14 mouse cellular contexts compared by ENCODE assay signal in the genomic region with DNA sequence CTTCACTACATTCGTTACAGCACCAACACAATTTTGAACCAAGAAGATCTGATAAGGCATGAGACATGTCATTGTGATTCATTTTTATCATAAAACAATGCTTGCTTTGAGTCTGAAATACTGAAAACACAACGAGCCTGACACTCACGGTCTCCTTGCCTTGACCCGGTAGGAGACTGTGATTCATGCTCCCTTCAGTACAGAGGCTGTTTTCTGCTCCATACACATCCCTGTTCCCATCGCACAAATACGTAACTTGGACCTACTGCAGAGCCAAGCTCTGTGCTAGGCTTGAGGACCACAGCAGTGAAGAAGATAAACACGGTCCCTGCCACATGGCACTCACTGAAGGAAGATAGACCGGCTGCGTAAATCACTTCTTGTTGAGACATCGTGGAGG.
"Had no signal": no experiment of that assay in that cellular context is flagged by ENCODE, and none has a peak within 500 bp of the region (broad histone marks: within the 10 kb centered on the region; RNA-seq: fewer than 3 reads in every experiment).

No protein-coding gene starts in this region.

- H3K36me3 ChIP-seq: midbrain, embryonic 10.5 days; midbrain, embryonic 12.5 days; neural tube, embryonic 12.5 days; stomach, embryonic 15.5 days had no signal

- H3K27ac ChIP-seq: midbrain, embryonic 10.5 days; midbrain, embryonic 12.5 days; neural tube, embryonic 12.5 days; stomach, embryonic 15.5 days; stomach, postnatal 0 days had no signal

- H3K4me1 ChIP-seq: midbrain, embryonic 10.5 days; midbrain, embryonic 12.5 days; neural tube, embryonic 12.5 days; stomach, embryonic 15.5 days had no signal

- H3K4me2 ChIP-seq: lung, embryonic 14.5 days; midbrain, embryonic 12.5 days; neural tube, embryonic 12.5 days; stomach, embryonic 15.5 days had no signal

- H3K27me3 ChIP-seq: midbrain, embryonic 12.5 days; neural tube, embryonic 12.5 days; stomach, embryonic 15.5 days had no signal

- H3K4me3 ChIP-seq: midbrain, embryonic 10.5 days; midbrain, embryonic 12.5 days; neural tube, embryonic 12.5 days; stomach, embryonic 15.5 days had no signal

- DNase-seq: lung, adult 18-20 months; lung, embryonic 14.5 days; lung, postnatal 10 days; lung, postnatal 4 days; midbrain, embryonic 14.5 days; right cerebral cortex, postnatal 14 days; thymus, adult 2 months; thymus, postnatal 25 days; thymus, postnatal 4 days had no signal

- H3K9me3 ChIP-seq: midbrain, embryonic 10.5 days; midbrain, embryonic 12.5 days; neural tube, embryonic 12.5 days; stomach, embryonic 15.5 days had no signal

- H3K9ac ChIP-seq: lung, embryonic 14.5 days; midbrain, embryonic 12.5 days; neural tube, embryonic 12.5 days; stomach, embryonic 15.5 days had no signal
